Mouse (Mus musculus) kidney, postnatal 36 days (tissue): ENCODE measurements around the gene Orc2.

Experiments used
- DNase-seq, 2 experiments: peaks; one replicate each; pipeline ENCODE4 v3.0.0; 2021 to 2022; ENCODE audit warnings: mixed read lengths in 2 of 2

Gene Orc2

DNA sequence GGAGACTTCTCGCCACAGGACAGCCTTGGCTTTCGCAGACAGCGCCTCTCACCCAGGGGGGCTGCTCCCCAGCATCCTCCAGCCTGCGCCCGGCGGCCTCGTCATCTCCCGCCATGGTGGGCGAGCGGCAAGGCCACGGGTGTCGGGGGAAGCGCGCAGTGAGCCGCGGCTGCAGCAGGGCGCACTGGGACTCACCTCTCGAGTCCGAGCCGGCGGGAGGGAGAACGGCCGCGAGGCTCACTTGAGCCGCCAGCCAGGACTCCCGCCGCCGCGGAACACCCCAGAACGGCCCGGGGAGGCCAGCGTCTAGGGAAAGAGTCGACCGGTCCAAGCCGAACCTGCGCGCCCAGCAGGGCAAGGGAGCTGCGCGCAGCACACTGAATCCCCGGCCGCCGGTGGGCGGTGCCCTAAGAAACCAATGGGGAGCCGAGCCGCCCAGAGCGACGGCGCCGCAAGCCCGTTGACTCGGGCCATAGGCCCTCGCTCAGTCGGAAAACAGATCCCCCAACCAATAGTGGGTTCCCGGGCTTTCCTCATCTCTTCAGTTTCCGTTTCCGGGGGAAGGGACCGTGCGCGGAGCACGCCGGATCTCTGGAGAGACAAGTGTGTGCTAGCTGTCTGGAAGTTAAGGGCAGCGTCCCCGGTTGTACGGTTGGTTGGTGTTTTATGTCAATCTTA is at the start of gene Orc2:
Gene Orc2, minus strand, starts transcription at position 533 of the 678 bp plus-strand sequence.
- DNase-seq: peak; percentile 94 to 95

DNA sequence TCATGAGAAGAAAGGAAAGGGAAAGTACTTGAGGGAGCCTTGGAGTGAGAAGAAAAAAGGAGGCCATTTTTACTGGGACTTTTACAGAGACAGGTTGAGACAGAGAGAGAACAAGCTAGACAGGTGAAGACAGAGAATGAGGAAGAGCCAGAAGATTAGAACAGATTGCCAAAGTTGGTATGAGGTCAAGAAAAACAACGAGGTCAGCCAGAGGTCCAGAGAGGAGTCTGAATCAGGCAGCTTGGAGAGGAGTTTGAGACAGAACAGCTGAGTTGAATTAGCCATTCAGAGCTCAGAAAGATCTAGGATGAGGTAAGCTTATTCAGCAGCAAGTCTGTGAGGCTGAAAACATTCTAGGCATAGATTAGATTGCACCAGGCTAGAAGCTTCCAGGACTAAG is 36.5 kb upstream of the Orc2 start:
- DNase-seq: no peak

DNA sequence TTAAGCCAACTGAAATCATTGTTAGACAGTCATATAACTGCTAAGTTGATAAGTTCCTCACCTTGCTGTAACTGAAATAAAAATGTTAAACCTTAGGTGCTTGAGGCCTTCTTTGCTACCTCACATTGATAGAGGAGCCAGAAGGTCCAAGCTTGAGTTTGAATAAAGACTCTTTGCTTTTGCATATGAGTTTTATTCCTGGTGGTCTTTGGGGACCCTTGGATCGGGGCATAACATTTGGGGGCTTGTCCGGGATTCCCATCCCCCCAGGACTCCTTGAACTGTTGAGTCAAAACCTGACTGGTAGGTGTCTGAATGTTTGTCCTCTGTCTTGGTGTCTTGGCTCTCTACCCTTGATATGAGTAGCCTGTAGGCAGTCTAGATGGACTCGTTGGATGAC is 2.3 kb upstream of the Orc2 start:
- DNase-seq: peak in 1 of 2 experiments; percentile 13

DNA sequence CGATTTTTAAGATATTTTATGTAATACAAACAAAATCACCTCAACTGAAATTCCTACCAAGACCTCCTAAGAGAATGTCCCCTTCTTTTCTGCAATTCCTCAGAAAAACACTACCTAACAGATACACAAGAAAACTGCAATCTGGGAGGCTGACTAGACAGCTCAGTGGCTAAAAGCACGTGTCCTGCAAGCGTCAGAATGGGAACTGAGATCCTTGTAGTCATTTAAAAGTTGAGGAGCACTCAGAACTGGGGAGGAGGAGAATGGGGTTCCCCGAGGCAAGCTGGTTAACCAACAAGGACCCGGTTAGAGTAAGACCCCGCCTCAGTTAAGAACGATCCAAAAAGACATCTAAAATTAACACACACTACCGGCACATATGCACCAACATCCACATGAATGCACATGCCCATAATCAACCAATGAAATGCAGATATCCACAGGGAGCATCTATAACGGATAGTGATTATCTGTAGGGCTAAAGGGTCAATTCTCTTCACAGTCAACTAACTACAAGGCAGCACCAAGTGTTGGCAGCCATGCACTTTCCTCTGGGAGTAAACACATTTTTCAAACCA is 1.0 kb downstream of the Orc2 start:
- no peak for DNase-seq

DNA sequence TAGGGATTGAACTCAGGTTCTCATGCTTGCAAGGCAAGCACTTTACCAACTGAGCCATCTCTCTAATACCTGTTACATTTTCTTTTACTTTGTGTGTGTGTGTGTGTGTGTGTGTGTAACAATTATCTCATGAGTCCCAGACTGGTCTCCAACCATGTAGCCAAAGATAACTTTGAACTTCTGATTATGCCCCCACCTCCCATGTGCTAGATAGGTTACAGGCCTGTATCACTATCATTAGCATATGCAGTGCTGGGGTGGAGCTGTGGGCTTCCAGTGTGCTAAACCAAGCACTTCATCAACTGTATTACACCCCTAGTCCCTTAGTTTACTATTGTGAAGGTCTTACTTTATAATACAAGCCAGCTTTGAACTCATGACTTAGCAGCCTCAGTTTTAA is 1.8 kb downstream of the Orc2 start:
- no peak for DNase-seq

GRCm38 (mm10) chr1:58498758-58499157 is 6.2 kb downstream of the Orc2 start:
- no peak for DNase-seq

GRCm38 (mm10) chr1:58497678-58498077 is 7.2 kb downstream of the Orc2 start:
- no peak for DNase-seq

- no peak for DNase-seq
Observed at GRCm38 (mm10) chr1:58495603-58496002, 9.3 kb downstream of the Orc2 start.

GRCm38 (mm10) chr1:58482647-58483046 is 22.3 kb downstream of the Orc2 start:
- DNase-seq: no peak

DNA sequence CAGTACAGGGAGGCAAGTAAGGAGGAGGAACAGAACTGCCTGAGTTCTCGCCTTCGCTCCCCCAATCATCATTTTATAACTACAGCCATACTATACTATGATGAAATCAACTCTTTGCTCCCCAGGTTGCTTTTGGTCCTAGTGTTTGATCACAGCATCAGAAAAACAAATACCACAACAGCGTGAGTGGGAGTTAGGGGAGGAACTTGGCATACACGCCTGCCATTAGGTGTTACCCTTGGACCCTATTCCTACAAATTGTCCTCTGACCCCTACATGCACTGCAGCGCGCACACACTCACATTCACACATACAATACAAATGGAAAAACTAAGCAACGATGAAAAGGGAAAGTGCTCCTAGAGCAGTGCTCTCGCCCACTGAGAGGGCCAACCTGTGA is 29.2 kb downstream of the Orc2 start:
- DNase-seq: no peak

GRCm38 (mm10) chr1:58465561-58465960 is 39.3 kb downstream of the Orc2 start:
- DNase-seq: no peak

DNA sequence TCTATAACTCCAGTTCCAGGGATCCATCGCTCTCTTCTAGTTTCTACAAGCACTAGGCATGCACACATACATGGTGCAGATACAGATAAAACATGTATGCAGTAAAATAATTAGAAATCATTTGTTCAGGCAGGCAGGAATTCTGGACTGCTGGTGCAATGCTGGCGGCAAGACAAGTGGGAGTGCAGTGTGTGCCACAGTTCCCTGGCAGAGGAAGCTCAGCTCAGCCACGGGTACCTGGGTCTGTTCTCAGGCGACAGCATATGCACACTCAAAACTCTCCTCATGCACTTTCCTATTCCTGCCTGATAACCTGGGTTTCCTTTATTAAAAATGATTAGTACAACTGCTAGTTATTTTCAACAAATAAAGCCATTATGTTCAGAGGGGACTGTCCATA is 39.9 kb downstream of the Orc2 start:
- no peak for DNase-seq

DNA sequence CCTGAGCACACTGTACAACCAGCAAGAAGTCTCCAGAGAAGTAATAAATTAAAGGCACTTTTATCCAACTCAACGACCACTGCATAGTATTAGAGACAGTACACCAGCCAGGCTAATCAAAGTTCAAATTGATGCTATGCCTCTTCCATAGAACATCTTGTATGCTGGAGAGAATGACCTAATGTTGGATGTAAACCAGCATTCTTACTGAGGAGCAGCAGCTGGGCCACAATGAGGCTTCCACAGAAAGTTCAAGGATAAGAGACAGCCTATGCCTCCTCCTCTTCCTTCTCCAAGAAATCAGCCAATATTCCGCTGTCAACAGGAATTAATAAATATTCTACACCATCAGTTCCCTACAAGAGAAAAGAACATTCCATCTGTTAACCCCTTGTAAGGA is 41.0 kb downstream of the Orc2 start:
- DNase-seq: peak in 1 of 2 experiments; percentile 33

- no peak for DNase-seq
Observed at GRCm38 (mm10) chr1:58460566-58460965, 44.3 kb downstream of the Orc2 start.

GRCm38 (mm10) chr1:58458867-58459266 is 46.0 kb downstream of the Orc2 start:
- DNase-seq: peak; percentile 38 to 65

DNA sequence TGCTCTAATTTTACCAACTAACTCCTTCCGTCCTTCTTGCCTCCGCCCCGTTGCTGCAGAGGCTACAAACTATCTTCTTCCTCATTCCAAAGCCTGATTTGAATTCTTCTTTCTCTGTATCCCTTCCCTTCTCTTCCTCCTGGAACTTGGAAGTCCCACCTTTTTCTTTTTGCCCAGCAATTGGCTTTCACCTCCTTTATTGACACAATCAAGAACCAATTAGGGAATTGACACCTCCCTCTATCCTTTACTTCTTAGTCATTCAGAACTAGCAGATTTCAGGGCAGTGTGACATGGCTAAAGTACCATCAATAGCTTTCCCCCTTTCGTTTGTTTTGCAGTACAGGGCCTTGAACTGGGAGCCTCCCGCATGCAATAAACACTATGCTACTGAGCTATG is 46.7 kb downstream of the Orc2 start:
- no peak for DNase-seq

DNA sequence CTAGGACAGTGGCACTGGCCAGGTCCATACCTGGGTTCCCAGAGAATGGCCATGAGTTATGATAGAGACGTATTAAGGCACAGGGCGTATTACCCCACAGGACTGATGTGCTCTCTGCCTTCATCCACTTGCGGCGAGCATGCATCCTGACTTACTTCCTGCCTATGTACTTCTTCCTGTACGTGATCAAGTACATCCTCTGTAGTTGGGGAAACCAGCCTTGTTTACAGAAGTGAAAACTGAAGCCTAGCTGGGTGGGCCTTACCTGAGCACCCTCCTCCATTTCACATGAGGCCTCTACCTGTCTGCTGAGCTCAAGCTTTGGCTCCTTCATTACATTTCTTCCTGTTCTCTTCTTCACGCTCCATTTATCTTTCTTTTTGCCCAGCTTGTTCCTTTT is 50.6 kb downstream of the Orc2 start:
- no peak for DNase-seq

DNA sequence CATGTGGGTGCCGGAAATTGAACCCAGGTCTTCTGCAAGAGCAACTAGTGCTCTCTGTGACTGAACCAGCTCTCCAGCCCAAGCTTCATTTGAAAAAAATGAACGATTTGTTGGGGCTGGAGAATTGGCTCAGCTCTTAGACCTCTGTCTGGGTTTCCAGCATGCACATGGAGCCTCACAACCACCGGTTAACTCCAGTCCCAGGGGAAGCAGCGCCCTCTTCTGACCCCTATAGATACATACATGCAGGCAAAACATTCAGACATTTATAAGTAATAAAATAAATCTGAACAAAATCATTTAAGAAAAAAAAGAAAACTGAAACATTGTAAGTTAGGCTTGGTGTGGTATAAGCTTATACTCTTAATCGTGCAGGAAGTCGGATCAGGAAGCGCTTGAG is 56.5 kb downstream of the Orc2 start:
- no peak for DNase-seq

DNA sequence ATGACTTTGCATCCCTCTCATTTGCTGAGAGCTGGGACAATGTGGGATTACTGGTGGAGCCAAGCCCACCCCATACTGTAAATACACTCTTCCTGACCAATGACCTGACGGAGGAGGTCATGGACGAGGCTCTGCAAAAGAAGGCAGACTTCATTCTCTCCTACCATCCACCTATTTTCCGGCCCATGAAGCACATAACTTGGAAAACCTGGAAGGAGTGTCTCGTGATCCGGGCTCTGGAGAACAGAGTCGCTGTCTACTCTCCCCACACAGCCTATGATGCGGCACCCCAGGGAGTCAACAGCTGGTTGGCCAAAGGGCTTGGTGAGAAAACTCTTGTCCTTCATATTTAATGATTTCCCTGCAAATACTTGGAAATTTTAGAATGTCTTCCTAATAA is 57.1 kb downstream of the Orc2 start:
- DNase-seq: peak; percentile 43 to 54

GRCm38 (mm10) chr1:58445861-58446260 is 59.0 kb downstream of the Orc2 start:
- no peak for DNase-seq

- DNase-seq: peak; percentile 85 to 87
Observed at GRCm38 (mm10) chr1:58445143-58445722, 59.7 kb downstream of the Orc2 start, which contains the start of the genes Nif3l1 and Ppil3. Gene Nif3l1 (plus strand): TSS chr1:58445151. Gene Ppil3 (minus strand): TSS chr1:58445486.

DNA sequence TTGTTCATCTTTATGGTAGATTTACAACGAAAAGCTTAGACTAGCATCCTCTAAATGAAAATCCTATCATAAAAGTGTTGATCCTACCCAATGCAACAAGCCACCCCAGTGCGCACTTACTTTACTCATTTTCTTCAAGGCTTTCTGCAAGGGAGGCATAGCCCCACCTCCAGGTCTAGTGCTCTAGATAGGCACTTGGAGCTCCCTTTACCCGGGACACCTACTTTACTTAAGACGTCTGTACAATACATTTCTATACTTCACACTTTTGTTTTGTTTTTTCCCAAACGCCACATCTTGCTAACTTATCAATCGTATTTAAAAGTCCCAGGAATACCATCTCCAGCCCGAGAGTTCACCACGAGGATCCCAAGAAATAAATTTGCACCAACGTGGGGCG is 60.2 kb downstream of the Orc2 start:
- no peak for DNase-seq

DNA sequence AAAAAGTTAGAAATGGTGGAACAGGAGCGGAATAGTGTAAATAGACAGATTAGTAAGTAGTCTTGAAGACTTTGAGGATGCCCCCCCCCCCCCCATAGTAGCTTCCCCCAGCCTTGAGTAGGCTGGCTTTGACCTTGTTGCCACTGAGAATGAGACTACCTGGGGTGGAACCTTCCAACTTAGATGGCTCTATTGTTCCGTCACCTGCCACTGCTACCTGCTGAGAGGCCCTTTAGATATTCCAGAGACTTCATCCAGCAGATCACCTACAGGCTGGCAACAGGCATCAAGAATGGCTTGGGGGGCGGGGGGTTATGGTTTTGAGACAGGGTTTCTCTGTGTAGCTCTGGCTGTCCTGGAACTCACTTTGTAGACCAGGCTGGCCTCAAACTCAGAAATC is 80.4 kb downstream of the Orc2 start:
- DNase-seq: no peak
